Mouse (Mus musculus): ENCODE data around the gene Stk17b.

The Stk17b gene

DNA sequence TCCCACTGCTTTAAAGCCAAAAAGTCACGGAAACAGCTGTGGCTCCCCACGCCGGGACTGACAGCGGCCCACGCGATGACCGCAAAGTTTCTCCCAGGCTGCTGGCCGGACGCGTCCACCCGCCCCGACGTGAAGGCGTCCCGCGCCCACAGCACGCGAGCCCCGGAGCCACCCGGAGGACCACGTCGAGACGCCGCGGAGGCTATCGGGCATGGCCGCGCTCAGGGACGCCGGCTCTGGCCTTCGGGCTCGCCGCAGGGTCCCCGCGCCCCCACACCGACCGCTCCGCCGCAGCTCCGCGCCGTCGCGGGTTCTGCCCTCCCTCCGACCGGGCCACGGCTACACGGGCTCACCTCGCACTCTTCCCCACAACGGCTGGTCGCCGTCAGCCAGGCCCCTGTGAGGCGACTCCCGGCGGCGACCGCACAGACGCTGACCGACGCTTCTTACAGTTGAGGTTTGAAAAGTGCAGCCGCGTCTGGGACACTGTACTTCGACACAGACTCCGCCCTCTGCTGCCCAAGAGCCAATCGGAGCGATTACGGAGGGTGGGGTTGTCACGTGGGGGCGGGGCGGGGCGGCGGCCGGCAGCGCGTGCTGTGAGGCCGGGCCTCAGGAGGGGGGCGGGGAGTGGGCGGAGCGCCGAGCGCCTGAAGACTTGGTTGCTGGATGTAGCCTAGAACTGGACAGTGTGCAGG, at the start of gene Stk17b:
Gene Stk17b, minus strand, starts transcription at position 504 of the 698 bp plus-strand sequence.
- peak; percentile 98 for DNase-seq (ENCODE audit: low read depth)

DNA sequence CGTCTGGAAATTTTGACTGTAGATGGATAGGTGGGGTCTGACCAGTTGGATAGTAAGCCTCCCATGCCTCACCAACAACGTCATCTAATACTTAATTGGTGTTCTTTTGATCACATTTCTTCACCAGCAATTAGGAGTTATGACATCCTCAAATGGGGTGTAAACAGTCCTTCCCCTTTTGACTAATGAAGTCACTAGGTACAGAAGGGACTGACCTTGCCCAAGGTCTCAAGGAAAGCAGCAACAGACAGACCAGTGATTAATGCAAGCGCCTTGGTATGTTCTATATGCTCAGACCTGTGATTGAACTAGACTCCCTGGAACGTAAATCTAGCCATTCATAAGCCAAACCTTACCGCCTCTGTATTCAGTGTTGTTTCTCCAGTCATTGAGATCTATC, 45.3 kb upstream of the Stk17b start:
- DNase-seq (ENCODE audit: low read depth) = no peak

DNA sequence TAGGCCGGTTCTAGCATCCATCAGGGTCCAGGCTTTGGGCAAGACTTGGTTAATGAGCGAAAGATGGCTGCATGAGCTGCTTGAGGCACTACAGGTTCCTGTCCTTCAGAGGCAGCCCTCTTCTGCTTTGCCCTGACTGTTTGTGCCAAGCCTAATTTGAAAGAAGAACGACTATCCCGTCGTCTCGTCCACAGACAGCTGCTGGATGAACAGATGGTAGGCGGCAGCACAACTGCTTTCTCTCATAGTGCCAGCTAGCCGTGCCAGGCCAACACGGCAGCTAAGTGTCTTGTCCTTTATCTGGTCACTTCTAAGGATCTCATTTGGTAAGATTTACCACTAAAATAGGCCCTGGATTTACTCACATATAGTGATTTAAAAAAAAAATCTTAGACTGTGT, 44.1 kb upstream of the Stk17b start:
- DNase-seq (ENCODE audit: low read depth) = no peak

DNA sequence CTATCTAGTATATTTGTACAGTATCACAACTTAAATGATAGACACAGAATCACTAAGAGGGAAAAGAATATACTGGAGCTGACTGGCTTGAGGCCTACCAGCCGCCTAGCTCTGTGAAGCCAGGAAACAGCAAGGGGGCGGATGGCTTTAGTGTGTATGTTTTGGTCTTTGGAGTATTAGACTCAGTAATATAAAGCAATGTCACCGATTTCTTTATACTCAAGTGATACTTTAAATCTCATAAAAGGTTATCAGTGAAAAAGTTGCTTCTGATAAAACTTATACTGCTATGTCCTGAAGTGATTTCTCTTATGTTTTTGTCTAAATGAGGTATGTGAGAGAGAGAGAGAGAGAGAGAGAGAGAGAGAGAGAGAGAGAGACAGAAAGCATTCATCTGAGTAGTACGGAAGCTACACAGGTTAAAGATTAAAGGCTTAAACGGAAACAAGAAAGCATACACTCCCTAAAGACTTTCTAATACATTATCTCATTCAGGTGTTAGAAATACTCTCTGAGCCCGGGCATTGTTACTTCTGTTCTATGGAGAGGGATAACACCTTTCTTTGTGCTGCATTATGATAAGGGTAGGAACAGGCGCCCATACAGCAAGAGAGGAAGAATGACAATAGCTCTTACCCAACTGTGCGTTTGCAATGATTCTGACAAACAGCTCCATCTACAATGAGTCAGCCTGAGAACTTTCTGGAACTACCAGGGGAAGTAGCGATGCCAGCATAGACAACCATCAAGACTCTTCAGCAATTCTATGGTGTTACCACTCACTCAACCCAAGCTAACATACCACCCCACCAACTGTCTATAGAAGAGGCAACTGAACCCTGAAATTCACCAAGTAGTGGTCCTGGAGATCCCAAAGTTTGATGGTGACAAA, 39.7 kb upstream of the Stk17b start:
- DNase-seq (ENCODE audit: low read depth) = no peak

DNA sequence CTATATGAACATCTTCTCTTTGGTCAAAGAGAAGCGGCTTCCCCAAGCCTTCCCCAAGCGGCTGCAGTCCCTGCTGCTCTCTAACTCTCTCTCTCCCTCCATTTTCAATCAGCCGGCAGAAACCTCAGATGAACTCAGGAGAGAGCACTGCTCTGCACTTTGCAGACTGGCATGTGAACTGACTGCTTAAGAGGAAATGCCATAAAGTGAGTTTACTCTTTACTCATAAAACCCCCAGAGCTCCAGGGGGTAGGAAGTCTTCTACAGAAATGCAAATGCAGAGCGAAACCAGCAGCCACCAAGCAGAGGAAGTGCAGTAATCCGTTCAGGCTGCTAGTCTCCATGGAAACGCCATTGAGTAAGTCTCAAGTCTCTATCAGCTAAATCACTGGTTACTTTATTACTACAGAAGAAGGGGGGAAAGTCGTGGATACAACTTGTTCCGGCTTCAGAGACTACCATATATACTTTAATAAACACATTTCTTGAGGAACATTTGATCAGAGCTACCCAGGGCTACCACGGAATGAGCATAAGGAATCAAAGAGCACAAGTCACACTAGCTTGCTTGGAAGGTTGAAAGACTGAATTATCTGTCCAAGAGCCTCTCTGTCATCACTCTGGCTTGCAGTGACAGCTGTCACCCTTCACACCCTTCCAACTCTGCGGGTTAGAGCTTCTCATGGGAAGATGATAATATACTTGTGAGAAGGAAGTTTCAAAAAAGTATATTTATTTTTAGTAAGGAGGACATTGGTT, 38.8 kb upstream of the Stk17b start:
- peak; percentile 77 for DNase-seq (ENCODE audit: low read depth)

DNA sequence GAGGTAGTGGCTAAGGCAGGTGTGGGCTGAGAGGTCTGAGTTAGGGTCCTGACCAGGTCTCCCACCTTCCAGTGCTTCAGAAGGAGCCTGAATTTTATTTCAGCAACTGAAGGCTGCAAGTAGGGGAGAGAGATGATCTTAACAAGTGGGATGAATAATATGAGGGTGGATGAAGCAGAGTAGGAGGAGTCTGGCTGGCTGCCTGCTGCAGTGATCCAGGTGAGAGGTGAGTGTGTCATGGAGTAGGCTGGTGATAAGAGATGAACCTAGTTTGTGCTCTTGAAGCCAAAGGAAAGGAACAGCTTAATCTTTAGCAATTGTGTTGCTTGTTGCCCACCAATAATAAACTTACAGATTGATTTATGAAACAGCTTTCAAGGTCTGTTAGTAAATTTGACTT, 37.0 kb upstream of the Stk17b start:
- DNase-seq (ENCODE audit: low read depth) = no peak

DNA sequence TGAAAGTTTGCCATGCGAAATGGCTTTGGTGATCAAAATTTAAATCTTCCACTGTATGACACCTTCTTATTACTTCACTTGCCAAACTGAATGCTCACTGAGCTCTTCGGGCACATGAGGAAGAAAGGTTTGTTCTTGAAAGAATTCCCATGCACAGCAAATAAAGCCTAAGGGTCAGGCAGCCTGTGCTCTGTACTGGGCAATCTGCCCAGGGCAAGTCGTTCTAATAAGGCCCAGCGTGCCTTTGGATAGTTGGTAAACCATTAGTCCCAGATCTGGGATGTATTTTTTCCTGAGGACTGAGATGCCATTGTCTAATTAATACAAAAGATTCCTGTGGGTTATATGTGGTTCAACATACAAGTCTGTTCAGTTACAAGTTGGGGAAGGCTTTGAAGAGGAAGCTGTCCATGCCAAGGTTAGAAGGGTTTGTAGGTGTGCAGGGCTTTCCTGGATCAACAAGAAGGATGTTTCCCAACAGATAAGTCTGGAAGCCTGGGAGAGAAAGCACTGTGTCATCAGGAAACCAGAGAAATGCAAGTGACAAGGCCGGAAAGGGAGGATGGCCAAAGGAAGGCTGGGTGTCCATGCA, 35.1 kb upstream of the Stk17b start:
- no peak for DNase-seq (ENCODE audit: low read depth)

DNA sequence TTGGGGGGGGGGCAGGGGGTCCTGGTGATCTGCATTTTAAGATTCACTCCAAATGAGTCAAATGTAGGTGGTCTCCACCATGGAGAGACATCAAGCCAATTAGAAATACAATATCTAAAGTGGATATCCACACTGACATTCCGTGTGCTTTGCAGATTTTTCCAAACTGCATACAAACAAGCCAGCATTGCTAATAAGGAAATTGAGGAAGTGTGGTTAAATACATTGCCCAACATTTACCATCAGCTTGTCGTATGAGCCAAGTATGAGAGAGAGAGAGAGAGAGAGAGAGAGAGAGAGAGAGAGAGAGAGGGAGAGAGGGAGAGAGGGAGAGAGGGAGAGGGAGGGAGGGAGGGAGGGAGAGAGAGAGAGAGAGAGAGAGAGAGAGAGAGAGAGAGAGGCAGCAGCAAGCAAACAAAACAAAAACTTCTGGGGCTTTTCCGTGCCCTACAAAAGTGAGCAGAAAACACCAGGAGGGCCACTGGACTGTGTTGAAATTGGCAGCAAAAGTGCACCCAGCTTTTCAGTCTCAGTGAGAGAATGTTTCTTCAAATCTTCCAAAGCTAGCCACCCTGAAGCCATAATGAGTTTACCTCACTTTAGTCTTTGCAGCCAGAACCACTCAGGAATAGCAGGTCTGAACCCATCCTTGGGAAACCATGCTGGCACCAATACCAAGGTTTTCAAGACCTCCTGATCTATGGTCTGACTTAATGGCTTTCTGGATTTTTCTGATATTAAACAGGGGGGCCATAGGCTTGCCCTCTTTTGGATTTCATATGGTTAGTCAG, 33.2 kb upstream of the Stk17b start:
- peak; percentile 64 for DNase-seq (ENCODE audit: low read depth)

DNA sequence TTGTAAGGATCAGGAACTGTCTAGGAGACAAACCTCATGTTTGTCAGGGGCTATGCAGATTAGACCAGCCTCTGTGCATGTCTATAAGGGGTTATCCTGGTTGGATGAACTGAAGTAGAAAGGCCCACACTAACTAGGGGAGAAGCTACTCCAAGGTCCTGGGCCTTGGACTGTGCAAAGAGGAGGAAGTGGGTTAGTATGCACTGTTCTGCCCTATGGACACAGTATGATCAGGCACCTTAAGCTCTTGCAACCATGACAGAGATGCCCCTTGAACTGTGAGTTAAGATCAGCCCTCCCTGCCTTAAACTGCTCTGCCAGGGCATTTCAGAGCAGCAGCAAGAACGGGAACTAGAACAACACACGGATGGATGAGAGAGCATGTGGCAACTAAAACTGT, 31.3 kb upstream of the Stk17b start:
- DNase-seq (ENCODE audit: low read depth) = no peak

DNA sequence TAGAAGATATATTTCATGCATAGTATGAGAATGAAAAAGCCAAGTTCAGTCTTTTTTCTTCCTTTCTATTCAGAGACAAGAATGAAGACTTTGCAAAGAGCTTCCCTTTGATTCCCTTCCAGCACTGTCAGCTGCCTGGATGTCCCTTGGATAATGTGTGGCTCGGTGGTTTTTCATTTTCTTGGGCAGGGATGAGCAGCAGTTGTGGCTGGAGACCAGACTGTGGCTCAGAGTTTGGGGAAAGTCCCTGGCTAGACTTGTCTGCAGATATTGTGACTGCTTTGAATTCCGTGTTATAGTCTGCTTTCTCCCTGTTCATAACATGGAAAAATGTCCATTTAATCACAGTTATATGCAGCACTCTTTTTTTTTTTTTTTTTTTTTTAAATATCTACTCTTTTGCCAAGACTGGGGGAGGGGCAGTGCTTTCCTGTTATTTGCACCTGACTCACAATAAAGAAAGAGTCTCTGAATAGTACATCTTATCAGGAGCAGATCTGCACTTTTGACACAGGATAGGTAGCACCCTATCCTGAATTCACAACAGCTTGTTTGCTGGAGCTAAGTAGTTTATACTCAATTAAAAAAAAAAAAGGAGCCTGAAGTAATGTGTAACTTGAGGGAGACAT, 29.2 kb upstream of the Stk17b start:
- DNase-seq (ENCODE audit: low read depth) = no peak

DNA sequence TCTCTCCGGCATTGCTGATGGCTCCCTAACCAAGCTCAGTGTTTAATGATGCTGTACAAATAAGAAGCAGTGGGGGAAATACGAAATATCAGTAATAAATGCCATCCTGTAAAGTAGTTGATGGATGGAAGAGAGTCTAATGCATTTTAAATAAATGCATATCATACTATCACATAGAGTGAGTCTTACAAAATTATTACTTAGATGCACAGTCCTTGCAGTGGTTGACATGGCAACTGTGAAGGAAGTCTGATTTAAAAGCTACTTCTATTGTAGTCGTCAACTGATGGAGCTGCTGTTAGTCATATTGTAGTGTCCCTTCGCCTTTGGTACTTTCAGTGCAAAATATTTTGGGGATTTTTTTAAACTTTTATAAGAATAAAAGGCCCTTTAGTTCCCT, 26.9 kb upstream of the Stk17b start:
- no peak for DNase-seq (ENCODE audit: low read depth)

DNA sequence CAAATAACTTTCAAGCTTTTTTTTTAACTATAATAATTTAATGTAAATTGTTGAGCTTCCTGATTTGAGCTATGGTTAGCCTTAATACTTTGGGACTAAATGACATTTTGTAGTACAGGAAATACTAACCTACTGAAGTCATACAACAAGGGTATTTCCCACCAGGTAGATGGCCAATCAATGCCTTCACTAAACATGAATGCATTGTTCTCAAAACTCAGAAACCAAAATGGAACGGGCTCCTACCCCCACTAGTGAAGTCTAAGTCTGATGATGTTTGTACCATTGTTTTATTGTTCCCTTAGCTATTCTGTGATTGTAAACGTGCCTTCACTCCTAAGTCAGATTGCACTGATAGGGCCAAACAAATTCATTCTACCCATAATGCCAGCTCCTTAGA, 23.2 kb upstream of the Stk17b start:
- DNase-seq (ENCODE audit: low read depth) = no peak

DNA sequence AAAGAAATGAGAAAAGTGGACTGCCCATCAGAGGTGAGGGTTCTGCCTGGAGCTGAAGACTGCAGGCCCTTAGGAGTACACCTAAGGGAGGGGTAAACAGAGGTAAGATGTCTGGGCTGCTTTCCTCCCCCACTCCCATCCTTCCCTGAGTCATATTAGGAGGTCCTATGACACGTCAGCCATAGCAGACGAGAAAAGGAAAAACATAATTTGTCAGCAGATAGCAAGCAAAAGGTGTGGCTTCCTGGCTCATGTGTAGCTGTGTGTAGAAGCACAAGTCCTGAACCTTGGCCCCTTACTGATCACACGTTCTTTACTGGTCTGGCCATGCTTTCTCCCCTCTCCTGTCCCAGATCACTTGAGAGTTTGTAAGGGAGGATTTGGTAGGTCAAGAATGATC, 12.8 kb upstream of the Stk17b start:
- no peak for DNase-seq (ENCODE audit: low read depth)

DNA sequence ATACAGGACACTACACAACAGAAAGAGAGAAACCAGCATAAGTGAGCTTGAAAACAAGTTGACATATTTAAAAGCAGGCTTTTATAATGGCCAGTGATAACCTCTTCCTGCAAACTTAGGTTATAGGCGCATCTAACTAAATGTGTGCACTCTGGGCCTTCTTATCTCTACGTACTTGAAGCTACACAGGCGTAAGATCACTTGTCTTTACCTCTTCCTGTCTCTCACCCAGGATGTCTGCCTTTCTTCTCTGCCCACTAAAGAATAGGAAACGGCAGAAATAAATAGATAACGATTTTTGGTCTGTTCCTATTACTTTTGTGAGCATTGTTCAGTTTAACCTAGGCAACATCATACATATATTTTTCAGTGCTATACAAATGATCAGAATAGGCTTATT, 12.1 kb upstream of the Stk17b start:
- DNase-seq (ENCODE audit: low read depth) = no peak

DNA sequence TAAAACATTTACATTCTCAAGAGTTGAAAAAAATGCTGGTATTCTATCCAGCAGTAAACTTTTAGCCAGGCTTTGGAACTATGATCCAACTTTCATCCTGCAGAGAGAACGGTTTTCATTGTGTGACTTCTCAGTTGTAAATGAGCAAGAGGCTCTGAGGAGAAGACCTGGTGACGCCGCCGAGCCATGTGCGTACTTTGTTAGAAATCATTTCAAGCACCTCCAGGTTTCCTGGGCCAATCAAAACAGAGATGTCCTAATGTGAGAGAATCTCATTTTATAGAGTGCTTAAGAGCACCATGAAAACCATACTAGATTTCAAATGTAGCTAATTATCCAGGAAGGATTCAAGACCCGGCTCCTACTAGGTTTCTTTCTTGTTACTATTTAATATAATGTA, 11.2 kb upstream of the Stk17b start:
- DNase-seq (ENCODE audit: low read depth) = no peak

DNA sequence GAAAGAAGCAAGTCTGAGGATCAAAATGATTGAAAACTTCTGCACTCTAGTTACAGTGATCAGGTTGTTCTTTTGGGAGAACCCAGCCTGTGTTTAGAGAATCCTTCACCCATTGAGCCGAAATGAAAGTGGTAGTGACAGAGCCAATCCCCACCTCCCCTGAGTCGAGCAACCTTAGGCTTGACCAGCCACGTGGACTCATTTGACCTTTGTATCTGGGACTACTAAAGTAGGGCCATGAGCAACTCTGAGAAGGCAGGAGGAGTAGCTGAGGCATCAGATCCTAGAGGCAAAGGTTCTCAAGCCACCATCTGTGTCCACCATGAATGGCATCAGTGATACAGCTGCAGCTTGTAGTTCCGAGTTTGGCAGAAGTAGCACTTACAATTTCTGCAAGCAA, 10.6 kb upstream of the Stk17b start:
- DNase-seq (ENCODE audit: low read depth) = no peak

DNA sequence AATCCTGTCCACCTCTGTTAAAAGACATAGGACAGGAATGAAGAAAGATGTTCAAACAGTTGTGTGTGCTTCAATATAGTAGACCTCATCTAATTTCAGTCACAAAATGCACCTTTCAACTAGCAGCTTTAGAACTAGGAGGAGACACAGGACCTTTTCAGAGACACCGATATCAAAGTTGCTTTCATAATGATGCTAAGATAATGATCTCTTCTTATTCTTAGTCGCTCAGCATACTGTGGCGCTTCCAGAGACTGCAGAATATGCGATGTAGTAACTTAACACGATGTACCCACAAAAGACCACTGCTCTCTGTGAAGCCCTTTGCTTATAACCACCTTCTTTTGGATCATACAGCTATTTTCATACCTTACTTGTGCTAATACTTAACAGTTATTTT, 10.1 kb upstream of the Stk17b start:
- no peak for DNase-seq (ENCODE audit: low read depth)

DNA sequence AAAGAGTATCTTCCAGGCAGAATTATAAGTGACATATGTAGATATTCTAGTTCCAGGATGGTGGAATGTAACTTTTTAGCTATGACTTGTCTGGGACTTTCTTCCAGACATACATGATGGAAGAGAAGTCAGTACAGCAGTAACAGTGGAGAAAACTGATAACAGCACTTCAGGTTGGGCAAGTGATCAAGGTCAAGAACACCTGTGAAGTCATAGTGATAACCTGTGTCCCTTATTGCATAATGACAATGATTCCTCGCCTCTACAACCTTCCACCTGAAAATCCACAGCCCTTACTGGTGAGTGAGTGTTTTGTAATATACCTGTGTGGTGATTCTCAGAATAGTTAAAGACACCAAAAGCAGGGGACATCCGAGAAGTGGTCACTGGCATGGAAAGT, 9.3 kb upstream of the Stk17b start:
- no peak for DNase-seq (ENCODE audit: low read depth)

DNA sequence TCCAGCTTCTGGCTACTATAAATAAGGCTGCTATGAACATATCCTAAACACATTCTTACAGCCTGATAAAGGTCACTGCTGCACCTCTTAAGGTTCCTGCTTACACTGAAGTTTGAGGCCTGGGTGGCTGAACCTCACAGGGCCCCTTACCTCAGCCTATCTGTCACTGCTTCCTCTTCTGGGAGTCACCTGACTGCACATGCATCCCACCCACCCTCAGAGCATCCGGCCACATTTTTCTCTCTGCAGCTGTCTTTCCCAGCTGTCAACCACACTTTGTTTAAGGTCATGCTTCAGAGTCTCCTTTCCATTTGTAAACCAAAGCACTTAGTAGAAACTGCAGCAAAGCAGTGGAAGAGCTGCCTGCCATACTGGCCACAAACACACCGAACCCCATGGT, 6.3 kb upstream of the Stk17b start:
- no peak for DNase-seq (ENCODE audit: low read depth)

DNA sequence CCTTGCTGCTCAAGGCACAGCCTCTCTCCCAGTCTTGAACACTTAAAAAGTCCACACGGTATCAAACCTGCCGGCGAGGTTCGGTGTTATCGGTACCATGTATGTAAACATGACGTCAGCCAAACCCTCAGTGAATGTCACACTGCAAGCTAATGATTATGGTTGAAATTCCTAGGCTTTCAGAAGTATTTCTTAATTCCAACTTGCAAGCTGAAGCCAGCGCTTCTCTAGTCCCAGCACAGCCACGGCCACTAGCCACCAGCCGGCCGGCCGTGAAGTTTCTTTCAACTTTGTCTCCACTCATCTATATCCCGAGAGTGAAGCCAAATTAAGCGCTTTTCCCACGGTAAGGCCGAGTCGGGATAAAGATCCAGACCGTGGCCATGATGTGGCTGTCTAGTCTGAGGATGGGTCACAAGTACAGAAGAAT, 718 bp downstream of the Stk17b start:
- peak; percentile 59 for DNase-seq (ENCODE audit: low read depth)

DNA sequence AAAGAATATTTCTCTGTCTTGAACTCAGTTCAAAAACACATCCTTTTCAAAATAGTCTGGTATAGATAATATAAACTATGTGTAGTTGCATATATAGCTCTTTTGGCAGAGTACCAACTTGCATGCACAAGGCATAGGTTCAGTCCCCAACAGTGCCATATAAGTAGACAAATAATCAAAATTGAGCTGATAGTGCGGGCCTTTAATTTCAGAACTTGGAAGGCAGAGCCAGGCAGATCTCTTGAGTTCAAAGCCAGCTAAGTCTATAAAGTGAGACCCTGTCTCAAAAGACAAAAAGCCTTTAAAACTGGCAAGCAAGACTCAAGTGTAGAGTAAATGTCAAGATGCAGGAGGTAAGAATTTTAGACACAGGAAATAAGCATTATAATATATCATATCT, 2.1 kb downstream of the Stk17b start:
- DNase-seq (ENCODE audit: low read depth) = no peak

Measured in NIH3T3 (cell line).